Mouse (Mus musculus) cerebellum, postnatal 14 days (tissue): ENCODE results near the gene Hmg20a.
A peak's percentile ranks its signal among the peaks of the same experiment; 100 is the strongest.

Experiments
- DNase-seq, 2 experiments: peaks; one replicate each; pipeline ENCODE4 v3.0.0; 2021; ENCODE audit warnings: mixed read lengths in 2 of 2

Gene Hmg20a

GRCm38 (mm10) chr9:56451570-56451969 lies 33.2 kb downstream of the Hmg20a start:
- peak in 1 of 2 experiments; percentile 39 for DNase-seq

- DNase-seq = no peak
These were observed 34.8 kb downstream of the Hmg20a start for GRCm38 (mm10) chr9:56453038-56453815.

- DNase-seq = no peak
These were observed 38.0 kb downstream of the Hmg20a start for GRCm38 (mm10) chr9:56456426-56456825.

GRCm38 (mm10) chr9:56460987-56461386 lies 42.6 kb downstream of the Hmg20a start:
- no peak for DNase-seq

DNA sequence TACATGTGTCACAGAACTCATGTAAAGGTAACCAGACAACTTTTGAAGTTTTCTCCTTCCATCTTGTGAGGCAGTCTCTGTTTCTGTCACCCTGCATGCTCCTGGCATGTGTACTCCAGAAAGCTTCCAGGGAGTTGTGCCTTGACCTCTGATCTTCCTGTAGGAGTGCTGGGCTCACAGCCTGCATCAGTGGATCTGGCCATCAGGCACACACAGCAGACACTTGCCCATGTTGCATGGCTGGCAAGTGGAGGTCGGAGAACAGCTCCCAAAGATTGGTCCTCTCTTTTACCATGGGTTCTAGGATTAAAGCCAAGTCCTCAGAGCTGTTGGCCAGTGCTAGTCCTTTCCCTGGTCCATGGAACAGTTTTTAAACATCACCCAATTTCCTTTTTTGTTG lies 44.2 kb downstream of the Hmg20a start:
- DNase-seq = peak in 1 of 2 experiments; percentile 34

DNA sequence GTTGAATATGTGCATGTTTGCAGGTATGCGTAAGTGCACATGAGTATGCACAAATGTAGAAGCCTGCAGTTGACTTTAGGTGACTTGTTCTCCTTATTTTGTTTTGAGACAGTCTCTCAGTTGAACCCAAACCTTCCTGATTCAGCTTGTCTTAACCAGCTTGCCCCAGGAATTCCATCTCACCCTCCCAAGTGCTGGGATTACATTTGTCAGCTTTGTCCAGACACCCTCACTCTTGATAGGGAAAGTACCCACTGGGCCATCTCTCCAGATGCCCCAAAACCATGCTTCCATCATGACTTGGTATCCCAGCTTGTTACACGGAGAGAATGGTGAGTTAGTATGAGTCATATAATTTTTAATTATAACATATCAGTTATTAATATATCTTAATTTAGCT lies 44.6 kb downstream of the Hmg20a start:
- no peak for DNase-seq

DNA sequence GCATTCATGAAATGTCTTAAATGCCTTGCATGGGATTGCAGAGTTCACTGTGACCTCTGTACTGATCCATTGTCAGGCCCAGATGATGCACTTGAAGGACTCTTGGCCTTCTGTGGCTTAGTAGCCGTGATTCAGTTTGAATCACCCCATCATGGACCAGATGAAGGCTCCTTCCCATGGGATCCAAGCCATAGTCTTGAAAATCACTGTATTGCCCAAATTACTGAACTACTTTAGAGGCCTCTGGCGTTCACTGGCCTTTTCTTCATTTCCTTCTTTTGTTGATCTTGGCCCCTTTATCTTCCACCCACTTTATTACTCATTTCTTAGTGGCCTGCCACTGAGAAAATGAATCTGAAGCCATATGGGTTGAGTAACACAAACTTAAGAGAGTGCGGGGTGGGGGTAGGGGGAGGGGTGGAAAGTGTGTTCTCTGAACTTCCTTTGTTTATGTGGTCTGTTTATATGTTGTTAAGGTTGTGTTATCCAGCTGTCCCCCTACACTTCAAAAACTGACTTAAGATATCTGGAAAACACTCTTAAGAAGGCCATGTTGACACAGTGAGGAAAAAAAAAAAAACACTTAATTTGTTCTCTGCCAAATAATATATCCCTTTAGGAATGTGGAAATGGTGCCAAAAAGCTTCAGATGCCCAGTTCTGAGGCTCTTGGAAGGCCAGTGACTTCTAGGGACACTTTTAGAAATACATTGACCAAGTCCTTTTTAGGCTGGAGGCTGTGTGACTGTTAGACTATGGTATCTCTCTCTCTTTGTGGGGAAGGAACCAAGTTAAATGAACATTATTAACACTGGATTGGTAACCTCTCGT lies 45.5 kb downstream of the Hmg20a start:
- no peak for DNase-seq

GRCm38 (mm10) chr9:56464863-56465654 lies 46.6 kb downstream of the Hmg20a start:
- DNase-seq = no peak

- no peak for DNase-seq
These were observed 47.8 kb downstream of the Hmg20a start for GRCm38 (mm10) chr9:56466251-56466650.

- DNase-seq = no peak
These were observed 51.2 kb downstream of the Hmg20a start for GRCm38 (mm10) chr9:56469656-56470055.

- no peak for DNase-seq
These were observed 51.9 kb downstream of the Hmg20a start for GRCm38 (mm10) chr9:56470291-56470690.

DNA sequence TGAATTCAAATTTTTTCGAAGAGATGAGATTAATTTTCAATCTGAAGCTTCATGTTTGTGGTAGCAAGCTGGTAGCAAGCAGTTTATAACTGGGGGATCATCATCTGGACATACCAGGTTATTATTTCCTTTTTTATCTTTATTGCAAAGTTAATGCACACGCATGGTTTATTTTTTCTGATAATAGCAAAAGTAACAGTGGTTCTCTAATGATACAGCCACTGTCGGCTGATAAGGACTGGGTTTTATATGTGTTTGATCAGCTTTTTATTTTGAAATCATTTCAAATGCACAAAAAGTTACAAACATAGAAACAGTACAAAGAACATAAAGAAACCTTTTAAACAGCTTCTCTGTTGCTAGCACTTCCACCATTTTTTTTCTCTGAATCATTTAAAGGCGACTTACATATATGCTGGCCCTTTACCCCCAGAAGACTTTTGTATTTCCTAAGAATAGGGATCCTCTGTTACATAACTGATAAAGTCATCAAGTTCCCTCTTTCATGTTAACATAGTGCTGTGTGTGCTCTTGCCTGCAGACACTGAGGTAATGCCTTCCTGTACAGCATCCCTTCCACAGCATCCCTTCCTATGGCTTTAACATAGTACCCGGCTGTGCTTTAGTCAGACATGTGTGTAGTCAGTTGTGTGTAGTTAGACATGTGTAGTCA lies 60.7 kb downstream of the Hmg20a start:
- no peak for DNase-seq

DNA sequence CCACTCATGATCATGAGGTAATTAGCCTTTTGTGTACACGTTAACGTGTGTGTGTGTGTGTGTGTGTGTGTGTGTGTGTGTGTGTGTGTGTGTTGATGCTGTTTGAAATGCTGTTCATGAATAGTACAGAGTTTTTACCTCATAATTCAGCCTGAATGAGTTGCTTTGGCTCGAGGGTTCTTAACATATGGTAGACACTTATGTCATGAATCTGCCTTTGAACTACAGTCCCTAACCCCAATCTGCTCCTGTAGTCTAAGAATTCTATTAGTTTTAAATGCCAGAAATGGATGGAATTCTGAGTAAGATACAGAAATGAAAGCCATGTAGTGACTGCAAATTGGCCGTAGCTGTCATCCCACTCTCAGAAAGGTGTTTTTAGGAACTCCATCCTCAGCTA lies 64.2 kb downstream of the Hmg20a start:
- DNase-seq = no peak

DNA sequence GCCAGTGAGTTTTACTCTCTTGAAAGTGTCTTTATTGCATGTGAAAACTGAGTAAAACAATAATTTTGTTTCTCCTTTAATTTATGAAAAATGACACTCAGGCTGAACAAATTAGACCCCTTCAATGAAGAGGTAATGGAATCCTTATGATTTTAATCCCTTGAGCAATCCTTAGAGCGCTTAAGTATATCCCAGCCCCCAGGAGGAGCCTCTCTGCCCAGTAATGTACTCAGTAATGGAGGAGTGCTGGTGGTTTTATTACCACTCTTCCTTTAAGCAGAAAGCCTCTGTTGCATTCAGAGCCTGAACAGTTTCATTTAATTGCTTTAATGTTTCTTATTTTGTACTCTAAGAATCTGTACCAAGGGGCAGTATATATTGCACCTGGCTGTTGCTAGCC lies 67.0 kb downstream of the Hmg20a start:
- DNase-seq = no peak

GRCm38 (mm10) chr9:56486158-56486557 lies 67.7 kb downstream of the Hmg20a start:
- DNase-seq = no peak

- DNase-seq = no peak
These were observed 69.2 kb downstream of the Hmg20a start for GRCm38 (mm10) chr9:56487651-56488050.

- no peak for DNase-seq
These were observed 74.0 kb downstream of the Hmg20a start for GRCm38 (mm10) chr9:56492391-56492790.

- no peak for DNase-seq
These were observed 74.5 kb downstream of the Hmg20a start for GRCm38 (mm10) chr9:56492916-56493315.

DNA sequence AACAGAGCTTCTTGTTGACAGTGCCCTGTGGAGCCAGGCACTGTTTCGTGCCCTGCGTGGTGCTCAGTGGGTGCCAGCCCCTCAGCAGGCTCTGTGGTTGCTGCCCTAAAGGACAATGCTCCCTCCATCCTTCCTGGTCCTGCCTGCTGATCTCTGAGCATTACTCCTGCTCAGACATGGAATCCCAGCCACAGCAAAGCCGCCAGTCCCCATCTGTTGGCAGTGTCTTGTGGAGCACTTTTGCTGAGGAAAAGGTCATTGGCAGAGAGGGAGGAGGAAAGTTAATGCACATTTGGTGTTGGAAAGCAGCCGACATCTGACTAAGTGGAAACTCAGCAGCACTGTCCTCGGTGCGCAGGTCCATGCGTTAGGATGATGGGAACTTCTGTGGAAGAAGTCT lies 76.7 kb downstream of the Hmg20a start:
- DNase-seq = peak; percentile 65 to 72

GRCm38 (mm10) chr9:56495795-56496232 lies 77.4 kb downstream of the Hmg20a start:
- peak; percentile 83 to 85 for DNase-seq

DNA sequence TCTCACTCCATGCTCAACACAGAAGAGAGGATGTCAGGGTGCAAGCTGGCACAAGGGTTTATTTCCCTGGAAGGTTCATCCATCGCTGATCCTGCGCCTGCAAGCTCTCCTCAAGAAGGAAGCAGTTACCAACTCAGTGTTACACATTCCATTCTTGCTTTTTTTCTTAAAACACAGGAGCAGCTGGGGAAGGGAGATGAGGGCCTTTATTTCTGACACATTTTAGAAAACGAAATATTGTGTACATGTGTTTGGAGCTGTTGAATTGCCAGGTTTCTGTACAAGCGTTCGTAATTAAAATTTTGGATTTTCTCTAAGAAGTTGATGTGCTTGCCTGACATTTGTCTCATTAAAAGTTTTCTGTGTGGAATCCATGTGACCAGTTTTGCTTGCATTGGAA lies 78.2 kb downstream of the Hmg20a start:
- DNase-seq = no peak

DNA sequence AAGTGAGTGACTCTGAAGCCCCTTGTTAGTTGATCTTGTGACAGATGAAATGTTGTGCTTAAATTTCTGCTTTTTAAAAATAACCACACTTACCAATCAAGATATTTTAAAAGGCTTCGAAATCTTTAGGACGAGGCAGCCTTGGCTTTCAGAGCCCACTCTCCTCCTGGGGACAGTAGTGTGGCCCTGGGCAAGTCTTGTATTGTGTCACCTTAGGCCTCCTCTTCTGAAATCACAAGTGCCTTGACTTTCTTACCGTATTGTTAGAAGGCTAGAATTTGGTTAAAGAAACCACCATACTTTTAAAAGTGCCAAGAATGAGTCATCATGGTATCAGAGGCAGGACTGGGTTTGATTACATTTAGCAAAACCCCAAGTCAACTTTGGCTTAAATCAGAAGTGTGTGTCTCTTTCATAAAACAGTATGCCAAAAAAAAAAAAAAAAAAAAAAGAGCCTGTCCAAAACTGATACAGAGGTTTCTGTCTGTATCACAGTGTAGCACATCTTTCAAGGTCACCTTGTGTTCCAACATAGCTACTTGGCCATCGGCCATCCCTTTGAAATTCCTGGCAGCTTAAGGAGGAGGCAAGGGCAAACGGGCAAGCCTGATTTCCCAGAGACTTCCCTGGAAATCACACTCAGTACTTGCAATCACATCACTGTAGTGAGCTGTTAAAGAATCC lies 78.9 kb downstream of the Hmg20a start:
- DNase-seq = peak; percentile 66 to 71
